In genomic region chr5:117390895-117391294, GRCm38 (mm10) we compare ENCODE assay signal across 23 mouse cellular contexts. TPM values are rescaled to one million over a fixed set of nuclear protein-coding genes. Genes with fewer than 3 reads are reported as not detected.
DNase-seq lines count a peak whose midpoint lies in the region; ATAC-seq lines count a peak whose summit lies in the region.
"Had no signal": no experiment of that assay in that cellular context is flagged by ENCODE, and none has a peak within 500 bp of the region (broad histone marks: within the 10 kb centered on the region; RNA-seq: fewer than 3 reads in every experiment).

No protein-coding gene starts in this region.

- WGBS in limb, embryonic 10.5 days, result 94% methylated on average over 1 of the region's 1 CpGs

- peak overlapping the region; percentile 50 for H3K4me3 ChIP-seq in megakaryocyte, embryonic 14.5 days (replicated peaks)
- H3K4me3 ChIP-seq in limb, embryonic 10.5 days, result no peak overlapping the region
- H3K4me3 ChIP-seq: embryonic facial prominence, embryonic 13.5 days; embryonic facial prominence, embryonic 15.5 days; erythroblast, embryonic 14.5 days; forebrain, embryonic 10.5 days; forebrain, embryonic 12.5 days had no signal

- H3K9me3 ChIP-seq in megakaryocyte, embryonic 14.5 days, result peaks cover 33% of the 10 kb centered on the region
- H3K9me3 ChIP-seq in limb, embryonic 10.5 days (replicated peaks), result peaks cover 6% of the 10 kb centered on the region; the same call in 1 of the 2 replicates
- H3K9me3 ChIP-seq: embryonic facial prominence, embryonic 13.5 days; embryonic facial prominence, embryonic 15.5 days had no signal

- peaks cover 30% of the 10 kb centered on the region for H3K4me1 ChIP-seq in megakaryocyte, embryonic 14.5 days
- H3K4me1 ChIP-seq in limb, embryonic 10.5 days, result peaks cover 17% of the 10 kb centered on the region

- peak; percentile 19 for DNase-seq in MEL-GATA-1-ER (ENCODE audit: extremely low read depth, low read depth)
- DNase-seq in limb, embryonic 10.5 days (ENCODE audit: low spot score), result no peak
- no peak for DNase-seq in ovary, postnatal 10 days (ENCODE audit: low spot score)
- DNase-seq in heart, adult 11 months, result no peak
- DNase-seq: adrenal gland, adult 2 months; adrenal gland, postnatal 14 days; adrenal gland, postnatal 36 days; cerebellum, adult 11-12 months; cerebellum, adult 2 months; cerebellum, adult 9-10 months; cerebellum, postnatal 10 days; cerebellum, postnatal 25 days; embryo, embryonic 11 days had no signal

- H3K36me3 ChIP-seq in megakaryocyte, embryonic 14.5 days (replicated peaks; ENCODE audit: low read length), result peaks cover 20% of the 10 kb centered on the region
- peaks cover 15% of the 10 kb centered on the region for H3K36me3 ChIP-seq in limb, embryonic 10.5 days

- peaks cover 2% of the 10 kb centered on the region for H3K27me3 ChIP-seq in megakaryocyte, embryonic 14.5 days (replicated peaks)
- no peaks in the 10 kb centered on the region for H3K27me3 ChIP-seq in limb, embryonic 10.5 days (ENCODE audit: low read depth, poor library complexity, severe bottlenecking)
- H3K27me3 ChIP-seq: embryonic facial prominence, embryonic 13.5 days; embryonic facial prominence, embryonic 15.5 days; forebrain, embryonic 12.5 days had no signal

- ATAC-seq in megakaryocyte, adult 5-6 weeks (ENCODE audit: poor library complexity, severe bottlenecking), result no peak
- peak; percentile 64 for ATAC-seq in megakaryocyte progenitor cell, adult 5-6 weeks (replicated peaks; ENCODE audit: poor library complexity)
- ATAC-seq: forebrain, embryonic 14.5 days; forebrain, embryonic 16.5 days had no signal

- H3K27ac ChIP-seq in limb, embryonic 10.5 days, result no peak overlapping the region
- H3K27ac ChIP-seq: embryonic facial prominence, embryonic 13.5 days; embryonic facial prominence, embryonic 15.5 days; forebrain, embryonic 10.5 days; forebrain, embryonic 12.5 days had no signal

RNA-seq across cellular contexts. Expression of gene Rfc5, which starts 2.0 kb away (rescaled TPM):
- 23.5 and 42.8 TPM in 2 replicates for polyA plus RNA-seq in megakaryocyte, embryonic 14.5 days (2012; ENCODE audit: insufficient read depth, low replicate concordance)
- 29.8 and 50.6 TPM in 2 replicates for total RNA-seq in megakaryocyte, adult 5-6 weeks (2015)
- 36.5 and 39.0 TPM in 2 replicates for total RNA-seq in megakaryocyte, adult 5-6 weeks (2017)
- 53.9 and 61.7 TPM in 2 replicates for total RNA-seq in megakaryocyte progenitor cell, adult 5-6 weeks (2015)
- total RNA-seq in megakaryocyte progenitor cell, adult 5-6 weeks (2017), result 53.1 and 60.4 TPM in 2 replicates
- 159 and 167 TPM in 2 replicates for polyA plus RNA-seq in limb, embryonic 10.5 days (2016; fragmentation: Nextera tagmentation; extraction: Ambion mirVana)

RNA-seq across cellular contexts. Expression of gene Ksr2, which starts 22.9 kb away (rescaled TPM):
- 0.03 and 0.12 TPM in 2 replicates for polyA plus RNA-seq in megakaryocyte, embryonic 14.5 days (2012; ENCODE audit: insufficient read depth, low replicate concordance)
- 0.13 TPM in 1 of 2 replicates, not detected in the other for total RNA-seq in megakaryocyte, adult 5-6 weeks (2015)
- total RNA-seq in megakaryocyte, adult 5-6 weeks (2017), result under 0.01 TPM in 1 of 2 replicates, not detected in the other
- 0.25 and 0.27 TPM in 2 replicates for total RNA-seq in megakaryocyte progenitor cell, adult 5-6 weeks (2015)
- 0.03 and 0.17 TPM in 2 replicates for total RNA-seq in megakaryocyte progenitor cell, adult 5-6 weeks (2017)
- 0.01 TPM in 1 of 2 replicates, not detected in the other for polyA plus RNA-seq in limb, embryonic 10.5 days (2016; fragmentation: Nextera tagmentation; extraction: Ambion mirVana)
- polyA plus RNA-seq: erythroblast, embryonic 14.5 days had no signal

RNA-seq across cellular contexts. Expression of gene Wsb2, which starts 33.8 kb away (rescaled TPM):
- 7.5 and 29.6 TPM in 2 replicates for polyA plus RNA-seq in megakaryocyte, embryonic 14.5 days (2012; ENCODE audit: insufficient read depth, low replicate concordance)
- total RNA-seq in megakaryocyte, adult 5-6 weeks (2015), result 15.5 and 21.3 TPM in 2 replicates
- 28.3 and 36.1 TPM in 2 replicates for total RNA-seq in megakaryocyte, adult 5-6 weeks (2017)
- 8.6 and 8.7 TPM in 2 replicates for total RNA-seq in megakaryocyte progenitor cell, adult 5-6 weeks (2015)
- 11.3 and 27.1 TPM in 2 replicates for total RNA-seq in megakaryocyte progenitor cell, adult 5-6 weeks (2017)
- 37.2 and 41.7 TPM in 2 replicates for polyA plus RNA-seq in limb, embryonic 10.5 days (2016; fragmentation: Nextera tagmentation; extraction: Ambion mirVana)
